Mouse (Mus musculus): ENCODE measurements around the gene Efna1.

Efna1 gene

DNA sequence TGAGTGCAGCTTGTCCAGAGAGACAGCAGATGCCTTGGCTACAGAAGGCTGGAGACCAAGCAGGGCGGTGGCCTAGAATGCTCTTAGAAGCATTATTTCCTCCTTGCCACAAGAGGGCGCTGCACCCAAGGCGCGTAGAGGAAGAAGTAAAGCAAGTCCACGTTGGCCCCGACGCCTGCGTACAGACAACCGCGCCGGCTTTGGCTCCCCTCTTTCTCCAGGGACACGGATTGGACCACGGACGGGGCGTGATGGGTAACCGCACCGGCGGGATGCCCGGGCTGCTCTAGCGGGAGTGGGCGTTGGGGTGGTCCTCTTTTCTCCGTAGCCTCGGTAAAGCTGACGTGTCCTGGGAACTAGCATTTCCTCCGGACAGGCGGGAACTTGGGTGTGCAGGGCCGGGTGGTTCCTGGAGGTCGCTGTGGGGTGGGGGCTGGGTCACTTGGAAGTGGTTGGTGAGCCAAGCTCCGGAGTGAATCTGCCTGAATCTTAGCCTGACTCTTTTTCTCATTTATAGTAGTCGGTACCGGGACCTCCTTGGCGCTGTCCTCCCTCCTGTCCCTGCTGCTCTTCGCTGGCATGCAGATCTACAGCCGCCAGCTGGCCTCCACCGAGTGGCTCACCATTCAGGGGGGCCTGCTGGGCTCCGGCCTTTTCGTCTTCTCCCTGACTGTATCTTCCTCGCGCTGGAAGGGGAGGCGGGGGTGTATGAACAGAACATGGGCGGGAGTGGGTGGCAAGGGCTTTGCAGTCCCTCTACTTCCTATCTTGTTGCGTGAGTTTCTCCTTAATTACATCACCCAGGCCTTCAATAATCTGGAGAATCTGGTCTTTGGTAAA lies 34.5 kb downstream of the Efna1 start, which contains the start of gene Trim46:
Trim46 (minus strand) TSS at position 49 of the 840 bp plus-strand sequence.
- intact Hi-C loops (cut with DNase I), result no loop called here

DNA sequence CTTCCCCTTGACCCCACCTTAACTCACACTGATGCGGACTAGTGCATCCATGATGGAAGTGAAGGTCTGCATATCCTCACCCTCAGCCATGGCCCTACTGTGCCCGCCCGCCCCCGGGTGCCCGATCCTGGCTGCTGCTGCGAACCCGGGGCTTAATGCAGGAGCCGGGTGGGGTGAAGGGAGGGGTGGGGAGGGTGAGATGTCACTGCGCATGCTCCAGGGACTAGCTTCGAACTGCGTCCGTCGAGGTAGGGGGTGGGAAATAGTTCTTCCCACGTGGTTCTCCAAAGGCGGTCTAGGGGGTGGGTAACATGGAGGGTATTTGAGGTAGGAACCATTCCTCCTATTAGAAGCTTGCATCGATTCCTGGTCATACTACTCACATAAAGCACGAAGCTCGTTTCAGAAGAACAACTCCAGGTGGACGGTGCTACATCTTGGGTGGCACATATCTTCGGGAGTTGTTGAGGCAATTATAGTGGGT lies 35.2 kb downstream of the Efna1 start, which contains the start of gene Krtcap2:
Krtcap2 (plus strand) TSS at position 279 of the 484 bp plus-strand sequence.
- intact Hi-C loops (cut with DNase I), result no loop called here

DNA sequence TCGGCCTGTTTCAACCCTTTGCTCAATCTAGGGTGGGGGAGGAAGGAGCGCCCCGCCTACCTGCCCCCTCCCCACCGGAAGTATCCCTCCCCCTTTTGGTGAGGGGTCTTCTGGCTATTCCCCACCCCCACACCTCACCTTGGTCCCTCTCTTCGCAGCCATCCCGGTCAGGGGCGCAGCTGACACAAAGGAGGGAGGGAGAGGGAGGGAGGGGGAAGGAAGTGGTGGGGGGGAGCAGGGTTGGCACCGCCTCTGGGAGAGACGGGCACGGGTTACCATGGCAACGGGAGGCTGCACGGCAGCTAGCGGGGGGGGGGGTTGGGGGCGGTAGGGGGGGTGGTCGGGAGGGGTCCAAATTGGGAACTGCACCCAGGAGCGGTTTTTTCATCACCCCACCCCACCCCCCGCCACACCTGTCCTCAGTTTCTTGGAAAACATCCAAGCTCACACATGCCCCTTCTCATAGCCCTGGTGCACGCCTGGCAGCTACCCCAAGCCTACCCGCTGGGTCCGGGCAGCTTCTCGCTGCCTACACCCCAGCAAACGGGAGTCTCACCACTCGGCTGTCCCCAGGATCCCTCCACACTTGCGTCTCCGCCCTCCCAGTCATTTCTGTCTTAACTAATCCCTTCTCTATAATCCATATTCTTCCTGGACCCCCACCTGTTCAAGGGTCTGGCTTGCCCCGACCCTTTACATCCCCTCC lies 35.8 kb downstream of the Efna1 start:
- intact Hi-C loops (cut with DNase I), result no loop called here

DNA sequence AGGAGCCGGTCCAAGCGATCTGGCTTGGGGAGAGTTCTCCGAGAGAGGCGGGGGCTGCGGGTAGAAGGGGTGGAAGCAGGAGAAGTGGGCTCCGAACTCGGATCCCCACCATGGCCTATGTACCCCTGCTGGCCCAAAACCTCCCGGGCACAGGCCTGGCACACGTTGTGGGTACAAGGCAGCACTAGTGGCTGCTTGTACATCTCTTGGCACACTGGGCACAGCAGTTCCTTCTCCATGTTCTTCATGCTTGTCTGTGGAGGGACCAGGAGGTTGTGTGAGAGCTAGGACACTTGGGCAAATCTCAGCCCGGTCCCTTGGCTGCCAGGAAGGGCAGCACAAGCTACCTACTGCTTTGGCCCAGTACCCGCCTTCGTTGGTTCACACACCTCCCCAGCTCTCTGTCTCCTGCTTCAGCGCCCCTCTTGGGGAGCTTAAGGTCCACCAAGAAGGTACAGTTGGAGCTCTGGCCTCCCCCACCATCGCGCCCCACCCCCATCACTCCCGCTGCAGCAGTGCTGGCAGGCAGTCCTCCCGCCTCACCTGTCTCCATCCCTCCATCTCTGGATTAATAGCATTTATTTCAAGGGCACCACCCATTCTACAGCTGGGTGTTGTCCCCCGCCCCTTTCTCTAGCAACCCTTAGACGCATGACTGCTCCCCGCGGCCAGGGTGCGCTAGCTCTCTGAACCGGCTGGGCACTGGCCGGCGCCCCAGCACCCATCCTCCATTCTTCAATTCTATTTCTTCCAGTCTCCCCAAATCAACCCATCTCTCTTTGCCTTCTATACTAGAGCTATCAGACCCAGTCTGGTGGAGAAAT lies 36.6 kb downstream of the Efna1 start:
- intact Hi-C loops (cut with DNase I), result no loop called here

DNA sequence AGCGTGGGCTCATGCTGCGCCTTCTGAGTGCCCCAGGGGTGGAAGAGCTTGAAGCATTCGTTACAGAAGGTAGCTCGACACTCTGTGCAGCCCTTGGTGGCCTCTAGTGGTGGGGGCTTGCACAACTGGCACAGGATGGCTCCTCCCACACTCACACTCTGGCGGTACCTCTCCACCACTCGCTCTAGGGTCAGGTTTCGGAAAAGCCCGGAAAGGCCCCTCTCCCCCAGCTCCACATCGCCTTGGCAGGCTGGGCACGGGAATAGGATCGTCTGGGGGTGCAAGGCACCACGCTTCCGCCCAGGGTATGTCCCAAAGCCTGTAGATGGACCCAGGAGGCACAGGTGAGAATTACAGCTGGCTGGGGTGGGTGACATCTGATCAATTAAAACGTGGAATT lies 37.3 kb downstream of the Efna1 start:
- intact Hi-C loops (cut with DNase I), result no loop called here

DNA sequence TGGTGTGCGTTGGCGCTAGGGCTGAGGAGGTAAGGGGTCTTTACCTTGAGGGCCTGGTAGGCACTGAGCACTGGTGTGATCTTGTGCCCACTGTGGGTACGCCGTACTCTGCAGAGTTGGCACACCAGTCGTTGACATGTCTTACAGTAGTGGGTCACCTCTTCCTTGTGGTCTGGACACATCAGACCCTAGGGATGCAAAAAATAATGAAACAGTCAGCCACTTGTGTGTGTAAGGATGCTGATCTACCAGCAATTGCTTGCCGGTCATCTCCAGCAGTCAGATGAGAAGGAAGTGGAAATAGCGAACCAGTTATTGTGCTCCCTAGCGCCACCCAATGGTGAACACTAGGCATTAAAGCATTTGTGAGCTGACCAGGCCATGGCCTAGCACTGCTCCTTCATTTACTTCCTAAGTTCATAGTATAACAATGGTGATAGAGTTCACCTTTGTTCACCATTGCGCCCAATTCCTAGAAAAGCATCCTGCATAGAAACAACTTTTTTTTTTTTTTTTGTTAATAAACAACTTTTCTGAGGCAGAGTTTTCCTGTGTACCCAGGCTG lies 38.5 kb downstream of the Efna1 start:
- intact Hi-C loops (cut with DNase I), result no loop called here

DNA sequence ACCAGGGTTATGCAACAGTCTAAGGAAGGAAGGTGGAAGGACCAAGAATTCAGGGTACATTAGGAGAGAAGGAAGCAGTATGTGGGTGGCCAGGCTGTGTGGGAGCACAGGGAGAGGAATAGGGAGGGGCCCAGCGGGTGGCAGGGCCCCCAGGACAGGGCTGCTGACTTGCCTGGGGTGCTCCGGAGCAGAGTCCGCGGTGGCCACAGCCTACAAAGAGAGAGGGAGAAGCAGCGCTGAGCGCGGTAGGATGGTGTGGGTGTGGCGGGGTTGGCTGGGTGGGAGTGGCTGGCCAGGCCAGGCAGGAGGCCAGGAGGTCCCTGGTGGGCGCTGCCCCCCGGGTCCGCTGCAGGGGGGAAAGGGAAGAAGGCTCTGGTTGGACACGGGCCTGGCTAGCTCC lies 42.4 kb downstream of the Efna1 start:
- intact Hi-C loops (cut with DNase I), result no loop called here

DNA sequence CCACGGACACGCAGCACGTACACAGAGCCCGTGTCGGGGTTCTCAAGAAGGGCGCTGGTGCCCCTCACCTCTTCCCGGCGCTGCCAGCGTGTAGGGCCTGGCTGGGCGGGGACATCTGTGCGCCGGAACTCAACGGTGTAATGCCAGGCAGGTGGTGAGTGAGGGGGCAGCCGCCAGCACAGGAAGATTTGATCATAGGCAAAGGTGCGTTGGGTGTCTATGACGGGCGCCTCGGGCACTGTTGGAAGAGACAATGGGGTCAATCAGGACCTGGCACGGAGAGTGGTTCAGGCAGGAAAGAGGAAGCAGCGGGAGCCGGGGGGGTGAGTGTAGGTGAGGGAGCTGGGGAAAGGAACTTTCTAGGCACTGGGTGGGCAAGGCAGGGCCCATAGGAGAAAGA lies 43.3 kb downstream of the Efna1 start:
- intact Hi-C loops (cut with DNase I), result no loop called here

DNA sequence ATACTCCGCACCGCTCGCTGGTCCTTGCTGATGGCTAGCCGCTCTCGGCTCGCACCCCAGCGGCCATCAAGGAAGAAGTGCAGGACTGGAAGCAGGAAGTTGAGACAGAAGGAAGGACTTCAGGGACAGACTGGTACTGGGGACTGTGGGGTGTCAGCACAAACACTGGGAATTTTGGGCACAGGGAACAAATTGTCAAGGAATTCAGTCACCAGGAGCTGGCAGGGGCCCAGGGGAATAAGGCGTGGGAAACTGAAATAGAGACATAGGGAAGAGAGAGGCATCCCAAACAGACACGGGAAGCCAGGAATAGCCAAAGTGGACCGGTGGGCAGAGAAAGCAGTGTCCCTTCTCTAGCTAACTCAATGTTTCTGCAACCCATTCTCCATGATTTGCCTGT lies 44.4 kb downstream of the Efna1 start:
- intact Hi-C loops (cut with DNase I), result no loop called here

DNA sequence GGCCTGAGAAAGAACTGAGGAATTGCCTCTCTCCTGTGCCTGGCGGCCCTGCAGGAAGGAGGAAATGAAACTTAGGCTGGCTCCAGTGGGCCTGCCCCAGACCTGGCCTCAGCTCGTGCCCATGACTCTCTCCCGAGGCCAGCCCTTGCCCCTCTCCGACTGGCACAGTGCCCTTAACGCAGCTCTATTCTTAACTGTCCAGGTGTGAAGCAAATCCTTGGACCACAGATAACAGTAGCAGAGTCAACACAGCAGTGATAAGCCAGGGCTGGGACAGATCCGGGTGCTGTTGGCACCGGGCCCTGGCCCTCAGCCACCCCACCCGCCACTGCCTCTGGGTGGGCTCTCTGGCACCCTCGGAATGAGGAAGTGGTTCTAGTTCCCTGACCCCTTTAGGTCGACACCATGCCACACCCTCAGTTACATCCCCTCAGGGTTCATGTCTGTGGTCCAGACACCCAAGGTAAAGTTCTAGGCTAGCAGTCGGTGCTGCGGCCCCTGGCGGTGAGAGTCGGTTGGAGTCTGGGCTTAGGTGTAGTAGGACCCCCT lies 47.3 kb downstream of the Efna1 start:
- intact Hi-C loops (cut with DNase I), result no loop called here

DNA sequence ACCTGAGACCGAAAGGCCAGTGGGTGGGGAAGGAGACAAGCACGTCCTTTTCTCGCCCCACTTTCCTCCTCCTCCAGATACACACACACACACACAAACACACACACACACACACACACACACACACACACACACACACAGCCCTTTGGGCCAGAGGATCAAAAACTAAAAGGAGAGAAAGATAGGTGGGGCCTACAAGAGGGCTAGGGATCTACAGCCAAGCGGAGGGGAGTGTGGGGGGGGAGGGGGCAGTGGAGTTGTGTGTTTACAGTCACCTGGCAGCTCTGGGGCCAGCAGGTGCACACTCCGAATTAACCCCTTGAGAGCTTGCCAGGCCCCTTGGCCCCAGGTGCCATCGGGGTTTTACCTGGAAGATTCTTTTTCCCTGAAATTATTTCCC lies 48.3 kb downstream of the Efna1 start:
- intact Hi-C loops (cut with DNase I), result no loop called here

DNA sequence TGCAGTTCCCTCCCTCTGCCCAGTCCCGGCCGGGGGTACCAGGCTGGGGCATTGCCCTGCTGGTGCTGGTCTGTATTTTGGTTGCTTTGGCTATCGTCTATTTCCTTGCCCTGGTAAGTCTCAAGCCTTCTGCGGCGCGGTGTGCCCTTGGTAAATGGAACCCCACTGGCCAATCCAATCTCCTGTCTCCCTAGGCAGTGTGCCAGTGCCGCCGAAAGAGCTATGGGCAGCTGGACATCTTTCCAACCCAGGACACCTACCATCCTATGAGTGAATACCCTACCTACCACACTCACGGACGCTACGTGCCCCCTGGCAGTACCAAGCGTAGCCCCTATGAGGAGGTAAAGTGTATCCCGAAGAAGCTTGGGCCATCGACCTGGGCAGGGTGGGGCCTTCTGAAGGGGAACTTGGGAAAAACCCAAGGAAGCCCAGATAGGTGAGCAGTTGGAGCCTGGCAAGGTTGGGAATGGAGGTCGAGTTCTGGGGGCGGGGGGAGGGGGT lies 49.1 kb downstream of the Efna1 start:
- intact Hi-C loops (cut with DNase I), result no loop called here

DNA sequence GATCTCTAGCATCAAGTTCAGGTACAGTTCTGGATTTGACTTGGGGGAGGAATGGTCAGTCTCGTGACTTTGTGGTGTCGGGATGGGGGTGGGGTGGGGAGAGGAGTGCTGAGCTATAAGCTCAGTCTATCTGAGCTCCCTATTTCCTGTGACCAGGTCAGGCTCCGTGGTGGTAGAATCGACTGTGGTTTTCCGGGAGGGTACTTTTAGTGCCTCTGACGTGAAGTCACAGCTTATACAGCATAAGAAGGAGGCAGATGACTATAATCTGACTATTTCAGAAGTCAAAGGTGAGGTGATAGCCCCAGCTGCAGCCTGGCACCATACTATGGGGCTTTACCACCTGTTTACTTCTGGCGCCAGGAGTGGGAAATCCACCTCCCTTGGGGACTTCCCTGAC lies 49.6 kb downstream of the Efna1 start:
- intact Hi-C loops (cut with DNase I), result no loop called here

DNA sequence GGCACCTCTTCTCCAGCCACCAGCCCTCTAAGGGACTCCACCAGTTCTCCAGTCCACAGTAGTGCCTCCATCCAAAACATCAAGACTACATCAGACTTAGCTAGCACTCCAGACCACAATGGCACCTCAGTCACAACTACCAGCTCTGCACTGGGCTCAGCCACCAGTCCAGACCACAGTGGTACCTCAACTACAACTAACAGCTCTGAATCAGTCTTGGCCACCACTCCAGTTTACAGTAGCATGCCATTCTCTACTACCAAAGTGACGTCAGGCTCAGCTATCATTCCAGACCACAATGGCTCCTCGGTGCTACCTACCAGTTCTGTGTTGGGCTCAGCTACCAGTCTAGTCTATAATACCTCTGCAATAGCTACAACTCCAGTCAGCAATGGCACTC lies 50.4 kb downstream of the Efna1 start:
- intact Hi-C loops (cut with DNase I), result no loop called here

DNA sequence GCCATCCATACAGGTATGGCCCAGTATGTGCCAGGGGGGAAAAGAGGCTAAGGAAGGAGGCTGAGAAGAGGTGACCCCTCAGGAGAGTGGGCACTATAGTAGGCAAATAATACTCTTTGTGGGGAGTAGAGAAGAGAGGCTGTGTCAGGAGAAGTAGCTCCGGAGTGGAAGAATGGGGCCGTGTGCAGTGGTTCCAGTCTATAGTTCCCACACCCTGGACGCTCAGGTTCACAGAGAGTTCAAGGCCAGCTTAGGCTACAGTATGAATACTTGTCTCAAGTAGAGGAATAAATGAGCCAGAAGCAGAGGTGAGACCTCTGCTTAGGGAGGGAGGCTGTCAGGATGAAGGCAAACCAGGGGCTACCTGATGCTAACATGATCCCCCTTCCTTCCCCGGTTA lies 51.7 kb downstream of the Efna1 start:
- intact Hi-C loops (cut with DNase I), result no loop called here

DNA sequence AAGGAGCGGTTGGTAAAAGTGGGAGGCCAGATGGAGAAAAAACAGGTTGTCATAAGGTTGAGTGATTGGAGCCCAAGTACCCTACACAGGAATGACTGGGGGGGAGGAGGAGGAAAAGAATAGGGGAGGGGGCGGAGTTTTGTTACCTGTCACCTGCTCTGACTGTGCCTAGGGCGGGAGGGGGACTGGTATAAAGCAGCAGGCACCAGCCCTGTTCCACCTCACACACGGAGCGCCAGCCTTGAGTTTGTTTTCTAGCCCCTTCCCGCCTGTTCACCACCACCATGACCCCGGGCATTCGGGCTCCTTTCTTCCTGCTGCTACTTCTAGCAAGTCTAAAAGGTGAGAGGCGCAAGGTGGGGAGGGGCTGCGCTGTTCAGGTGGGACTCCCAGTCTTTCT lies 52.1 kb downstream of the Efna1 start, which contains the start of gene Muc1:
Muc1 (plus strand) TSS at position 222 of the 400 bp plus-strand sequence.
- intact Hi-C loops (cut with DNase I), result no loop called here

DNA sequence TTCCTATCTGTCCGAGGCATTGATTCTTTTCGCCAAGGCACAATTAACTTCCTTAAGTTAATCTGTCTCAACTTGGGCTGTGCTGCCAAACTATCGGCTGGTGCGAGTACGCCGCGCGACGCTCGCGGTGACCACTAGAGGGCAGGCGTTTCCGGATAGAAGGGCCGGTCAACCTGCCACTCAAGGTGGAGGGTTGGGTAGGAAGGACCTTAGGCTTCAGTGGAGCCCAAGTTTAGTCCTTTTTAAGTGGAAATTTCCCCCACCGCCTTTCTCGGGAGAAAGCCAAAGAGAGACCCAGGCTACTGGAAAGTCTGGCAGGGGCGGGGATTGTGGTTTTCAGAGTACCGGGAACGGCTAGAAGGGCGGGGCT lies 52.8 kb downstream of the Efna1 start:
- intact Hi-C loops (cut with DNase I), result no loop called here

DNA sequence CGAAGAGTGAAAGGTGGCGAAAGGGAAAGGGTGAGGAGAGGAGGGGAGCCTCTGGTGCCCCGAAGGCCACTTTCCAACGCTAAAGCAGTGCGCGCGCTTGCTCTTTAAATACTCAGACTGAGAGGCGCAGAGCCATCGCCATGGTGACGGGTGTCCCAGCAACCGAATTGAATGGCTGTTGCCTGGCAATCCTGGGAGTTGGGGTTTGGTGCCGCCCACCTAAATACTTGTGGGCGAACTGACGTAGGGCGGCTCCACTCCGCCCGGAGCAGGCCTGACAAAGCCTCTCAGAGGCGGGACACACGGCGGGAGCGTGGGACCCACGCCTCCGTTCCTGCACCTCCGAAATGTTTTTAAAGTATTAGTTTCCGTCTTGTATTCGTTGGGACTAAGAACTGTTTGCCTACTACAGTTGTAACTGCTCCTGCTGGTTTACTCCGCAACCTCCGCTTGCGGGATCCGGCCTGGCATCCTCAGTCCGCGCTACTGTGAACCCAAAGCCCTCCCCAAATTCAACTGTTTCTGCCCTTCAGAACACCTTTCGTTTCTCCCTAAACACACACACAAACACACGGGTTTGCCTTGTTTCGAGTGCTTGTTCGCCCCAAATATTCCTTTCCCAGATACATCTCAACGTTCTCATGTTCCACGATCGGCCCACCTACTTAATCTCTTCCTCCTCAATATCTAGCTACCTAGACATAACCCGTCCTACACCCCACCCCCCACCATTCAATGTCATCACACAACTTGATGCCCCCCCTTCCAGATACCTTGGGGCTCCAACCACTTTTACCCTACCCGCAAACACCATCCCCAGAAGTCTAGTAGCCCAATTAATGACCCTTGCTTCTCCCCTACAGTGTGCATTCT lies 53.4 kb downstream of the Efna1 start:
- intact Hi-C loops (cut with DNase I), result no loop called here

DNA sequence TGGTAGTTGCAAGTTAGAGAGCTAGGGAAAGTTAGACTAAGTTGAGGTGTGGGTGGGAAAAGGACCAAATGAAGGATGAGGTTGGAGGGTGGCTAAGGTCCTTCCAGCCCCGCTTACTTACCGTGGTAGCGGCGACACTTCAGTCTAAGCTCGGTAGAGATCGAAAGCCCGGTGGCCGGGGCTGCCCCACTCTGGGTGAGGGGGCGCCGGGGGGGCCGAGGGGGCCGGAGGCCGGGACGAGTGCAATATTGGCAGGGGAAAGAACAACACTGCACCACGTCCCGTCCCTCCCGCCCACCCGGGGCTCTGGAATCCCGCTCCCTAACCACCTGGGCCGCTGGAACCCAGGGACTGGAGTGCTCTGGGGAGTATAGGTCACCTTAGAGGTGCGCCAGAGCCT lies 54.0 kb downstream of the Efna1 start, which contains the start of gene Mtx1:
Mtx1 (minus strand) TSS at position 189 of the 400 bp plus-strand sequence.
- intact Hi-C loops (cut with DNase I), result no loop called here

DNA sequence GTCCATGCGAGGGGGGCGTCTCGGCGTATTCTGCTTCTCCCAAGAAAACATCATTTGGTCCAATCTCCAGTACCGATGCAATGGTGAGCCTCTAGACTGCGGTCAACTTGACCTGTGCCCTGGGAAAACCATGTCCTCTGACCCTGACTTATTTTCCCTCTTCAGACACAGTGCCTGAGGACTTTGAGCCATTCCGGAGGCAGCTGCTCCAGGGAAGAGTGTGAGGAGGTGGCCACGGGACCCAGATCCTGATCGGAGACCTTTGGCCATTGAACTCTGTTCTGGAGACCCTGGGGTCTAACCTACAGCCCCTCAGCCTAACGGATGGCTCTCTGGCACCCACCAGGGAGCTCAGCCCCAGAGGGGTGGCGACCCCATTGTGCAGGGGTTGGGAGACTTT lies 54.6 kb downstream of the Efna1 start:
- intact Hi-C loops (cut with DNase I), result no loop called here
